Mouse (Mus musculus) liver, embryonic 16.5 days (tissue): ENCODE measurements around the gene Klhl23. TPM values are rescaled to one million over a fixed set of nuclear protein-coding genes. Genes with fewer than 3 reads are reported as not detected.

Experiments
- ATAC-seq: fragments of 200-750 bp; cut with Nextera tagmentation; 2 replicates; pipeline ENCODE4 v1.8.0; 2017; ENCODE audit warnings: low read depth, mild to moderate bottlenecking, moderate number of reproducible peaks, moderate library complexity
- H3K27ac ChIP-seq: fragments of 300-500 bp; sonication (generic); 2 replicates; pipeline ENCODE4 v1.5.1; 2014; ENCODE audit warnings: mild to moderate bottlenecking, low read length
- H3K27me3 ChIP-seq: fragments of 300-500 bp; sonication (generic); 2 replicates; pipeline ENCODE4 v1.6.1; 2014; ENCODE audit warnings: low read depth, low read length, mixed read lengths; ENCODE audit not compliant: control insufficient read depth, insufficient read depth
- H3K36me3 ChIP-seq: fragments of 300-500 bp; sonication (generic); 2 replicates; pipeline ENCODE4 v1.6.1; 2014; ENCODE audit warnings: mild to moderate bottlenecking; ENCODE audit not compliant: control insufficient read depth, insufficient read depth
- H3K4me1 ChIP-seq: fragments of 300-500 bp; sonication (generic); 2 replicates; pipeline ENCODE4 v1.6.1; 2014; ENCODE audit warnings: low read depth, low read length, mixed read lengths; ENCODE audit not compliant: control insufficient read depth
- H3K4me2 ChIP-seq: fragments of 300-500 bp; sonication (generic); 2 replicates; pipeline ENCODE4 v1.6.1; 2014; ENCODE audit warnings: low read depth, low read length, mixed read lengths
- H3K4me3 ChIP-seq: fragments of 300-500 bp; sonication (generic); 2 replicates; pipeline ENCODE4 v1.5.1; 2014; ENCODE audit warnings: low read depth, mild to moderate bottlenecking, low read length
- H3K9ac ChIP-seq: fragments of 300-500 bp; sonication (generic); 2 replicates; pipeline ENCODE4 v1.6.1; 2014; ENCODE audit warnings: low read depth, low read length
- H3K9me3 ChIP-seq: fragments of 300-500 bp; sonication (generic); replicated peaks from 2 replicates; pipeline ENCODE4 v1.6.1; 2016; ENCODE audit warnings: low read length; ENCODE audit not compliant: control insufficient read depth
- WGBS: fragments of 180-500 bp; shearing (Covaris S2); extraction: QIAGEN DNeasy Blood & Tissue Kit; methylation state at CpG from one replicate; pipeline ENCODE4 v1.1.7; 2014; ENCODE audit not compliant: insufficient replicate concordance; 5-methylcytosine and 5-hydroxymethylcytosine counted together
- polyA plus RNA-seq: library from polyadenylated mRNA; unstranded; fragments of >200 nt; fragmentation: Nextera tagmentation; extraction: Ambion mirVana; gene quantifications from 2 replicates; pipeline ENCODE4 v1.2.1, GENCODE M21; 2015

Klhl23 gene
- polyA plus RNA-seq, 1 experiment from 2014 or later = 19.6 TPM

DNA sequence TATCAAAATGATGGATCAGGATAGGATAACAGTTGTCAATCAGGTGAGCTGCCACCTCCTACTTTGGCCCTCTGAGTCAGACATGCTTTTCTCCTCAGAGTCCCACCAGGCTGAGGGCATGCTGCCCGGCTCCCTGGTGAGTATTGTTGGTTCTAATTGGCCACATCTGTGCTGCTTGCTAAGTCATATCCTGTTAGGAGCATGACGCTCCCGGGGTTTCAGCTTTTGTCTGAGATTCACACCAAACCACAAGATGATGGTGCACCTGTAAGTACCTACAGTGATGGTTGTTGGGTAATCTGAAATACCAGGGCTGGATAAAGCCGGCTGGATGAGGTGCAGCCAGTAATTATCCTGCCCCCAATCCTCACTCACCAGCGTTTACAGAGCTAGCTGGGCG, 18.5 kb downstream of the Klhl23 start:
- no peak overlapping the region for H3K4me2 ChIP-seq
- H3K4me3 ChIP-seq = no peak overlapping the region
- H3K27me3 ChIP-seq = no peaks in the 10 kb centered on the region
- H3K9ac ChIP-seq = no peak overlapping the region
- H3K36me3 ChIP-seq = peaks cover 5% of the 10 kb centered on the region; the same call in 1 of the 2 replicates
- WGBS = 43% methylated on average over 6 of the region's 6 CpGs
- no peaks in the 10 kb centered on the region for H3K4me1 ChIP-seq
- H3K9me3 ChIP-seq = no peaks in the 10 kb centered on the region
- no peak overlapping the region for H3K27ac ChIP-seq
- no peak for ATAC-seq

DNA sequence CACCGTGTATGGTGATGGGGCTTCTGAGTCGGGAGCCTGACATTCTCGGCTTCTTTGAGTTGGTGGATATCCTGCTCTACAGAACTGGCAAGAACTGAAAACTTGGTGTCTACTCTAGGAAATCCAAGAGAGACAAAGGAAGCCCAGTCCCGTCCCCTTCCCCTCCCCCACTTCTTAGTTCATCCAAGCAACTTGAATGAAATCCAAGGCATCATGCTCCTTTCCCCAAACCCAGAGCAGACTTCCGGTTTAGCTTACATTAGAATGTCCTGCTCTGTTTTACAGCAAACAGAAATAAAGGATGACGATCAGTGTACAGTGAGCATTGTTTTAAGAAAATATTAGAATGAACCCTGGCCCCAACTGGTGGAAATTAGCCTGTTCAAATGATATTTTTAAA, 27.5 kb downstream of the Klhl23 start:
- no peaks in the 10 kb centered on the region for H3K9me3 ChIP-seq

DNA sequence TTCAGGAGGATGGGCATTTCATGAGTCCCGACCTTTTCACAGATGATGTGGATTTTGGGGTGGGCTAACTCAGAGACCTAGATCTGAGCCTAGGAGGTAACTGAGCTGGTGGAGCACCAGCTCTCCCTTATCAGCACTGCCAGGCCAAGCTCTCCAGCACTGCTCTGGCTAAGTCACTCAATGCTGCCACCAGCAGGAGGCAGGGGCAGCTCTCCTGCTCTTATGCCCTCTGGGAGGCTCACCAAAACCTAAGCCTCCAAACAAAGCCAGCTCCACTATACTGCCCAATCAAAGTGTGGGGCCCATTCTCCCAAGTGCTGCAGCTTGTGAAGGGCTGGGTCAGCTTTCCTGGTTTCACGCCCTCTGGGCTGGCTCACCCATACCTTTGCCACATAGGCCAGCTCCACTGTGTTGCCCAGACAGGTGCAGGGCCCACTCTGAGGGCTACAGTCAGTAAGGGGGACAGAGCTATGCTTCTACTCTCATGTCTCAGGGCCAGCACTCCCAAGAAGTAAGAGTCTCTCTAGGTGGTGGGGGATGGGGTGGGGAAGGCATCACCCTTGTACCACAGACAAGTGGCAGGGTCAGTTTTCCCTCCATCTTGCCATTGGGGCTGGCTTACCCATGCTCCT, 29.8 kb downstream of the Klhl23 start:
- H3K9me3 ChIP-seq = no peaks in the 10 kb centered on the region
- no peak overlapping the region for H3K9ac ChIP-seq
- no peak overlapping the region for H3K27ac ChIP-seq
- no peaks in the 10 kb centered on the region for H3K27me3 ChIP-seq
- no peak overlapping the region for H3K4me3 ChIP-seq
- ATAC-seq = peak; percentile 79
- H3K36me3 ChIP-seq = no peaks in the 10 kb centered on the region
- 34% methylated on average over 2 of the region's 2 CpGs for WGBS
- peaks cover 16% of the 10 kb centered on the region for H3K4me1 ChIP-seq
- H3K4me2 ChIP-seq = no peak overlapping the region

More for the DNA sequence above, 27.5 kb downstream of the Klhl23 start:
- ATAC-seq = no peak
- H3K36me3 ChIP-seq = no peaks in the 10 kb centered on the region
- H3K9ac ChIP-seq = no peak overlapping the region
- no peak overlapping the region for H3K4me3 ChIP-seq
- peaks cover 7% of the 10 kb centered on the region for H3K4me1 ChIP-seq
- WGBS = 65% methylated on average over 6 of the region's 6 CpGs
- H3K4me2 ChIP-seq = no peak overlapping the region
- no peaks in the 10 kb centered on the region for H3K27me3 ChIP-seq
- H3K27ac ChIP-seq = no peak overlapping the region

DNA sequence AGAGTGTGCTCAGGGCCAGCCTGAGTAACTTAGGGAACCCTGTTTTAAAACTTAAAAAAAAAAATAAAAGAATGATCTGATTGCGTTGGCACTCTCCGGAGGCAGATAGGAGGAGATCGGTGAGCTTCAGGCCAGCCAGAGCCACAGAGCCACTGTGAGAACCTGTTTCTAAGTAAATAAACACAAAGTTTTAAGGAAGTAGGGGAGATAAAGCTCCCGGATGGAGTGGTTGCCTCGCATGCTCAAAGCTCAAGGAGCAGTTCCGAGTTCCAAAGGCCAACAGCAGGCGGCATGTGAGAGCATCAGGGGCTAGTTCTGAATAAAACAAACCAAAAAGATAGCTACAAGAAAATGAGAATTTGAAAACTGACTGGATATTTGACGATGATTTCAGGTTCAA, 34.6 kb downstream of the Klhl23 start:
- ATAC-seq = no peak
- H3K9me3 ChIP-seq = no peaks in the 10 kb centered on the region
- no peak overlapping the region for H3K4me3 ChIP-seq
- no peak overlapping the region for H3K27ac ChIP-seq
- no peak overlapping the region for H3K4me2 ChIP-seq
- no peaks in the 10 kb centered on the region for H3K27me3 ChIP-seq
- no peaks in the 10 kb centered on the region for H3K36me3 ChIP-seq
- no peak overlapping the region for H3K9ac ChIP-seq
- peaks cover 17% of the 10 kb centered on the region for H3K4me1 ChIP-seq
- 16% methylated on average over 8 of the region's 8 CpGs for WGBS

DNA sequence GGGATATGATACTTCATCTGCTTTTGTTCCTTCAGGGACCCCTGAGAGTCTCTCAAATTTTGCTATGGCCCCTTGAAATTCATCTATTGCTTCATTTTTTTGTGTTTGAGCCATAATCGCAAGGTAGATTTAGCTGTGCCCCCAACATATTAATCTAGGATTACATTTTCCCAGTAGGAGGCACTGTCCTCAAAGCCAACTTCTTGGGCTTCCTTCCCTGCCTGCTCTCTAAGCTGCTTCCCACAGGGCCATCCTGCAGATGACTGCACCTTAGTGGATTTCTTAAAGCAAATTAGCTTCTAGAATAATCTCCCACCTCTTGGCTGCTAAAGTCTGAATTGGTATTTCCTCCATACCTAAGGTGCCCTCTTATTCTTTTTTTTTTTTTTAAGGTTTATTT, 36.1 kb downstream of the Klhl23 start:
- Histone ChIP-seq H3K9ac (no peak overlapping the region), H3K27ac (no peak overlapping the region), H3K4me3 (no peak overlapping the region), H3K9me3 (no peaks in the 10 kb centered on the region), H3K36me3 (no peaks in the 10 kb centered on the region), H3K4me2 (no peak overlapping the region), H3K27me3 (no peaks in the 10 kb centered on the region), H3K4me1 (peaks cover 14% of the 10 kb centered on the region)
- no peak for ATAC-seq
- 52% methylated on average over 1 of the region's 1 CpGs for WGBS

DNA sequence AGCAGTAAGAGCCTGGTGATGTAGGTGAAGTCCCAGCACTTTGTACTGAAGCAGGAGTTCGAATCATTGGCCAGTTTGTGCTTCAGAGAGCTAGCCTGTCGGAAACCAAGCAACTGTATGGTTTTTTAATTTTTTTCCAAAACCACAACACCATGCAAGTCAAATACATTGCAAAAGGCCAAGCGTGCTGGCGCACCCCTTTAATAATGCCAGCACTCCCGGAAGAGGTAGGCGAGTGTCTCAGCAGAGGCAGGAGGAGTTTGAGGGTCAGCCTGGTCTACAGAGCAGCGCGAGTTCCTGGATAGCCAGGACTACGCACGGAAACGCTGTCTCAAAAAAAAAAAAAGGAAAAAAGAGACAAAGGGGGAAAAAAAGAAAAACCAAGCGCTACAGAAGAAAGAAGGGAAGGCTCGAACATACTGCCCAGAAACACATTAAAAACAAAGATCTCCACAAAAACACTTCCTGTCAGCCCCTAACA, 39.3 kb downstream of the Klhl23 start:
- no peaks in the 10 kb centered on the region for H3K27me3 ChIP-seq
- no peaks in the 10 kb centered on the region for H3K36me3 ChIP-seq
- peak overlapping the region; percentile 83 for H3K4me2 ChIP-seq
- H3K9me3 ChIP-seq = no peaks in the 10 kb centered on the region
- H3K4me3 ChIP-seq = peak overlapping the region; percentile 100
- H3K4me1 ChIP-seq = peaks cover 8% of the 10 kb centered on the region
- H3K27ac ChIP-seq = peak overlapping the region; percentile 89
- H3K9ac ChIP-seq = peak overlapping the region; percentile 100
- WGBS = 3% methylated on average over 13 of the region's 13 CpGs
- peak; percentile 67 for ATAC-seq

DNA sequence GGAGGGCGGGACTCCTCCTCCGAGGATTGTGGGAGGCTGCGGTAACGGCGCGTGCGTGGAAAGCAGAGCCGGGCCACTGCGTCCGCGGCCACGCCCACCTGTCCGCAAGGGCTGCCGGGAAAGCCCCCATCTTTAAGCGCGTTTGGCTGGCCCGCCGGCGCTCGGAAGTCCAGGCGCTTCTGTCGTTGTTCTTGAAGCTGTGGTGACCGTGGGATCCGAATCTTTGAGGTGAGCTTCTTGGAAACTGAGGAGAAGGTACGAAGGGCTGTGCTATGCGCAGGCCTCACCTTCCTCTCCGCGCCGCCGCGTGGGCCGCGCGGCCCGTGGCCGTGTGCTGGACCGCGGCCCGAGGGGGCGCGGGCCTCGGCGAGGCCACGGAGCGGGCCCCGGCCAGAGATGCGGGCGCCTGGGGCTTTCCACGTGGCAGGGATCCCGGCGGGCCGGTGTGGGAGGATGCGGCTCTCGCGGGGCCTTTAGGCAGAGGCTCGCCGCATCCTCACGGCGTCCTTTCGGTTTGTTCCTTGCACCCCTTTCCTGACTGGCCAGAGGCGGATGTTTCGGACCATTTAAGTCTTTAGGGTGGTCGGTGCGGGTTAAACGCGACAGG, 39.8 kb downstream of the Klhl23 start, which contains the start of gene Ssb:
Gene Ssb (plus strand): TSS at position 78 of the 607 bp plus-strand sequence.
- Histone ChIP-seq H3K9ac (peak within 1 kb of the TSS; percentile 100), H3K4me2 (peak within 1 kb of the TSS; percentile 83), H3K4me3 (peak within 1 kb of the TSS; percentile 100), H3K9me3 (no peaks in the 10 kb centered on the region), H3K4me1 (peaks cover 8% of the 10 kb centered on the region), H3K36me3 (peaks cover 4% of the 10 kb centered on the region), H3K27ac (peak within 1 kb of the TSS; percentile 89), H3K27me3 (no peaks in the 10 kb centered on the region)
- under 1% methylated on average over 66 of the region's 66 CpGs for WGBS
- peak; percentile 95 for ATAC-seq

DNA sequence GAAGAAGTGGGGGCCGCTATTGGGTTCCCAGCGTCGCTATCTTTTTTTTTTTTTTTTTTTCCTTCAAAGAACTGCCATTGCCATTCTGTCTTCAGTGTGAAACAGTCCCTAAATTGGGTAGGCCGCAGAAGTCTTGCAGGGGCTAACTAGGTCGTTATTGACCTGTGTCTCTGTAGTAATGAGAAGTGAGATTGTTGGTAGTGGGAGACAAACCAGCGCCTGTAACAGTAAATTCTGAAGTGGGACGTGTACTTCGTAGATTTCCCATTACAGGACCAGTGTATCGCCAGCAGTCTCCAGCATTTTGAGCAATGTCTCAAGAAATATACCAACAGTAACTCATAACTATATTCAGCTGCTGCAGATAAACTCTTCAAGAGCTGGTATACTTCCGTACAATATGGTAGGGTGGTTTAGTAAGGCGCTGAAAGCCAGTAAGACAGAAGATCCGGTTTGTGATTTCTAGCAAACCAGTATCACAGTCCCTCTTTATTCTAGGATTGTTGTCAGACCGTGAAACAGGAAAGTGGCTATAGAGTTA, 40.4 kb downstream of the Klhl23 start:
- Histone ChIP-seq H3K4me3 (peak overlapping the region; percentile 100), H3K4me2 (peak overlapping the region; percentile 67), H3K4me1 (peaks cover 8% of the 10 kb centered on the region), H3K36me3 (peaks cover 7% of the 10 kb centered on the region), H3K27ac (peak overlapping the region; percentile 89), H3K9ac (peak overlapping the region; percentile 100), H3K27me3 (no peaks in the 10 kb centered on the region), H3K9me3 (no peaks in the 10 kb centered on the region)
- under 1% methylated on average over 13 of the region's 13 CpGs for WGBS
- ATAC-seq = no peak

DNA sequence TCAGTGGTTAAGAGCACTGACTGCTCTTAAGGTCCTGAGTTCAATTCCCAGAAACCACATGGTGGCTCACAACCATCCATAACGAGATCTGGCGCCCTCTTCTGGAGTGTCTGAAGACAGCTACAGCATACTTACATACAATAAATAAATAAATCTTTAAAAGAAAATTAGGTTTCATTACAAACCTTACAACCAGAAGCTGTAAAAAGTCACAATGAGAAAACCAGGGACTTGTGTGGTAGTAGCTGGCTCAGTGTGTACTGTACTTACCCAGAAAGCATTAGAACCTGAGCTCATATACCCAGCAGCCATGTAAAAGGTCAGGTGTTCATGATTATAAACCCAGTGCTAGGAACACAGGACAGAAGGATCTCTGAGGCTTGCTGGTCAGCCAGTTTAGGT, 62.2 kb downstream of the Klhl23 start:
- no peak for ATAC-seq
- peak overlapping the region; percentile 90; the same call in 1 of the 2 replicates for H3K9ac ChIP-seq
- H3K9me3 ChIP-seq = no peaks in the 10 kb centered on the region
- peak overlapping the region; percentile 86; the same call in 1 of the 2 replicates for H3K27ac ChIP-seq
- peaks cover 7% of the 10 kb centered on the region for H3K4me1 ChIP-seq
- H3K36me3 ChIP-seq = no peaks in the 10 kb centered on the region
- no peaks in the 10 kb centered on the region for H3K27me3 ChIP-seq
- 35% methylated on average over 2 of the region's 2 CpGs for WGBS
- H3K4me2 ChIP-seq = peak overlapping the region; percentile 71
- H3K4me3 ChIP-seq = peak overlapping the region; percentile 86
